Mouse (Mus musculus) hindbrain, embryonic 13.5 days (tissue): ENCODE results near the gene Apobec1. TPM values are rescaled to one million over a fixed set of nuclear protein-coding genes. Genes with fewer than 3 reads are reported as not detected.
"Not testable (repeated sequence)": the region's sequence is repeated elsewhere in the genome, so short reads cannot be mapped to it uniquely, and the experiment has no call there.

Experiments used
- ATAC-seq: fragments of 200-750 bp; cut with Nextera tagmentation; 2 replicates; pipeline ENCODE4 v1.8.0; 2017; ENCODE audit warnings: moderate TSS enrichment; ENCODE audit not compliant: low FRiP score
- H3K27ac ChIP-seq: fragments of 300-500 bp; sonication (generic); 2 replicates; pipeline ENCODE4 v1.5.1; 2015; ENCODE audit warnings: inconsistent platforms, mild to moderate bottlenecking, moderate library complexity
- H3K27me3 ChIP-seq: fragments of 300-500 bp; sonication (generic); 2 replicates; pipeline ENCODE4 v1.6.1; 2015; ENCODE audit warnings: mild to moderate bottlenecking, inconsistent platforms
- H3K36me3 ChIP-seq: fragments of 300-500 bp; sonication (generic); 2 replicates; pipeline ENCODE4 v1.6.1; 2015; ENCODE audit warnings: mild to moderate bottlenecking, inconsistent platforms
- H3K4me1 ChIP-seq: fragments of 300-500 bp; sonication (generic); replicated peaks from 2 replicates; pipeline ENCODE4 v1.6.1; 2015; ENCODE audit warnings: inconsistent platforms
- H3K4me2 ChIP-seq: fragments of 300-500 bp; sonication (generic); 2 replicates; pipeline ENCODE4 v1.6.1; 2015; ENCODE audit warnings: inconsistent platforms, mild to moderate bottlenecking, moderate library complexity
- H3K4me3 ChIP-seq: fragments of 300-500 bp; sonication (generic); 2 replicates; pipeline ENCODE4 v1.5.1; 2015; ENCODE audit warnings: mild to moderate bottlenecking, inconsistent platforms
- H3K9ac ChIP-seq: fragments of 300-500 bp; sonication (generic); 2 replicates; pipeline ENCODE4 v1.6.1; 2015; ENCODE audit warnings: mild to moderate bottlenecking, inconsistent platforms
- H3K9me3 ChIP-seq: fragments of 300-500 bp; sonication (generic); 2 replicates; pipeline ENCODE4 v1.6.1; 2016; ENCODE audit warnings: inconsistent platforms
- WGBS: fragments of 180-500 bp; shearing (Covaris S2); methylation state at CpG from one replicate; pipeline ENCODE4 v1.1.7; 2015; 5-methylcytosine and 5-hydroxymethylcytosine counted together
- polyA plus RNA-seq: library from polyadenylated mRNA; unstranded; fragments of >200 nt; fragmentation: Nextera tagmentation; extraction: Ambion mirVana; gene quantifications from 2 replicates; pipeline ENCODE4 v1.2.1, GENCODE M21; 2015

Gene Apobec1
- polyA plus RNA-seq, 1 experiment from 2014 or later, result 2.5 TPM

GRCm38 (mm10) chr6:122545948-122546347, 56.3 kb downstream of the Apobec1 start:
- no peak for ATAC-seq
- no peak overlapping the region for H3K4me3 ChIP-seq
- WGBS, result 86% methylated on average over 10 of the region's 10 CpGs
- H3K27ac ChIP-seq, result no peak overlapping the region
- no peaks in the 10 kb centered on the region for H3K9me3 ChIP-seq
- H3K9ac ChIP-seq, result no peak overlapping the region
- H3K36me3 ChIP-seq, result no peaks in the 10 kb centered on the region
- H3K27me3 ChIP-seq, result no peaks in the 10 kb centered on the region
- no peaks in the 10 kb centered on the region for H3K4me1 ChIP-seq
- H3K4me2 ChIP-seq, result no peak overlapping the region

GRCm38 (mm10) chr6:122545289-122545882, 56.9 kb downstream of the Apobec1 start:
- Histone ChIP-seq H3K9ac (no peak overlapping the region), H3K4me3 (no peak overlapping the region), H3K27ac (no peak overlapping the region), H3K4me1 (no peaks in the 10 kb centered on the region), H3K36me3 (no peaks in the 10 kb centered on the region), H3K4me2 (no peak overlapping the region), H3K27me3 (no peaks in the 10 kb centered on the region), H3K9me3 (no peaks in the 10 kb centered on the region)
- no peak for ATAC-seq
- 79% methylated on average over 9 of the region's 9 CpGs for WGBS

DNA sequence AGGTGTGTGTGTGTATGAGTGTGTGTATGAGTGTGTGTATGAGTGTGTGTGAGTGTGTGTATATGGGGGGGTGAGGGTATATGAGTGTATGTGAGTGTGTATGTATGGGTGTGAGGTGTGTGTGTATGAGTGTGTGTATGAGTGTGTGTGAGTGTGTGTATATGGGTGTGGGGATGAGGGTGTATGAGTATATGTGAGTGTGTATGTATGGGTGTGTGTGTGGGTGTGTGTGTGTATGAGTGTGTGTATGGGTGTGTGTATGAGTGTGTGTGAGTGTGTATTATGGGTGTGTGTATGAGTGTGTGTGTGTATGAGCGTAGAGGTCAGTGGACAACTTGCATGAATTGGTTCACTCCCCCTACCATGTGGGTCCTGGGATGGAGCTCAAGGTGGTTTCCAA, 57.6 kb downstream of the Apobec1 start:
- Histone ChIP-seq H3K4me3 (no peak overlapping the region), H3K27ac (no peak overlapping the region), H3K9ac (no peak overlapping the region), H3K36me3 (no peaks in the 10 kb centered on the region), H3K27me3 (no peaks in the 10 kb centered on the region), H3K4me1 (no peaks in the 10 kb centered on the region), H3K9me3 (no peaks in the 10 kb centered on the region), H3K4me2 (no peak overlapping the region)
- peak; percentile 54 for ATAC-seq
- WGBS, result 92% methylated on average over 1 of the region's 1 CpGs

DNA sequence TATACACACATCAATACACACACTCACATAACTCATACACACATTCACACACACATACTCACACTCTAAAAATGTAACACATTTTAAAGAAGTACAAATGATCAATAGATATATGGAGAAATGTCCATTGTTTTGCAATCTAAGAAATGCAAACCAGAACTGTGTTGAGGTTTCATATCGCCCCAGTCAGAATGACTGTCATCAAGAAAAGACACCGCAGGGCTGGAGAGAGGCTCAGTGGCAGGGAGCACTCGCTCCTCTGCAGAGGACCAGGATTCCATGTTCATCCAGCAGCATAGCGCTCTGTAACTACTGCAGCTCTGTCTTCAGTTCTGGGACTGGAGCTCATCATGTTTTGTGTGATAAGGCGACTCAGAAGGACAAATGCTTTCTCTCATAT, 58.7 kb downstream of the Apobec1 start:
- Histone ChIP-seq H3K4me1 (no peaks in the 10 kb centered on the region), H3K27ac (no peak overlapping the region), H3K9me3 (no peaks in the 10 kb centered on the region), H3K27me3 (no peaks in the 10 kb centered on the region), H3K4me3 (no peak overlapping the region), H3K4me2 (no peak overlapping the region), H3K36me3 (no peaks in the 10 kb centered on the region), H3K9ac (no peak overlapping the region)
- no peak for ATAC-seq
- 87% methylated on average over 5 of the region's 5 CpGs for WGBS

DNA sequence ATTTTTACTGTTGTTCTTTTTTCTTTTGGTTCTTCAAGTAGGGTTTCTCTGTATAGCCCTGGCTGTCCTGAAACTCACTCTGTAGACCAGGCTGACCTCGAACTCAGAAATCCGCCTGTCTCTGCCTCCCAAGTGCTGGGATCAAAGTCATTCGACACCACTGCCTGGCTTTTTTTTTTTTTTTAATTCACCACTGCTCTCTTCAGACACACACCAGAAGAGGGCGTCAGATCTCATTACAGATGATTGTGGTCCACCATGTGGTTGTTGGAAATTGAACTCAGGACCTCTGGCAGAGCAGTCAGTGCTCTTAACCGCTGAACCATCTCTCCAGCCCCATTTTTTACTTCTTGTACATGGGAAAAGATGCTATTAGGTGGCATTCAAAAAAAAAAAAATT, 59.8 kb downstream of the Apobec1 start:
- not testable (repeated sequence) for H3K9me3 ChIP-seq, H3K27me3 ChIP-seq, H3K9ac ChIP-seq, ATAC-seq, H3K4me2 ChIP-seq, H3K27ac ChIP-seq, H3K4me3 ChIP-seq, H3K36me3 ChIP-seq, H3K4me1 ChIP-seq
- whole genome bisulfite sequencing, result 80% methylated on average over 5 of the region's 5 CpGs

DNA sequence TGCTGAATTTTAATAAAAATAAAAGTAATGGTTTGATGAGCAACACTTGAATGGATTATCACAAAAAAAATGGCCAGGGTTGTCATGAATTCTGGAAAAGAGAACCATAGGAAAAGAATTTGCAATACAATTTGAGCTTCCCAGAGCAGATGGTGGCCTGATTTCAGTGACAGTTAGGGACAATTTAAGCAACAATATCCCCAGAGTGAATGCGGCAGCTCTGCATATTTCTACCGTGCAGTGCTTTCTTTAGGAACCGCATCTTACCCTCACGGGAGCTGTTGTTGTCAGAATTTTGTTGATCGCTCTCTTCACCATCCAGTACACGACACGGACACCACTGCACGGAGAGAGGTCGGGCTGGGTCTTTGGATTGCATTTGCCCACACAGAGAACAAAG, 62.7 kb downstream of the Apobec1 start:
- no peak for ATAC-seq
- WGBS, result 63% methylated on average over 9 of the region's 9 CpGs
- Histone ChIP-seq H3K4me3 (no peak overlapping the region), H3K27me3 (no peaks in the 10 kb centered on the region), H3K4me2 (no peak overlapping the region), H3K36me3 (no peaks in the 10 kb centered on the region), H3K4me1 (no peaks in the 10 kb centered on the region), H3K9me3 (0 out of 2 replicates have a peak, but pooled peaks cover 4% of the 10 kb centered on the region), H3K27ac (no peak overlapping the region), H3K9ac (no peak overlapping the region)

- no peak for ATAC-seq
These were observed 68.2 kb downstream of the Apobec1 start for GRCm38 (mm10) chr6:122534032-122534431.

GRCm38 (mm10) chr6:122532883-122533302, 69.4 kb downstream of the Apobec1 start:
- no peak overlapping the region for H3K4me3 ChIP-seq
- peak overlapping the region; percentile 37 for H3K4me2 ChIP-seq
- H3K27ac ChIP-seq, result no peak overlapping the region
- H3K9ac ChIP-seq, result no peak overlapping the region
- H3K36me3 ChIP-seq, result no peaks in the 10 kb centered on the region
- H3K4me1 ChIP-seq, result peaks cover 6% of the 10 kb centered on the region
- no peaks in the 10 kb centered on the region for H3K27me3 ChIP-seq
- H3K9me3 ChIP-seq, result no peaks in the 10 kb centered on the region
- ATAC-seq, result no peak
- WGBS, result 10% methylated on average over 4 of the region's 4 CpGs

More at GRCm38 (mm10) chr6:122534032-122534431, 68.2 kb downstream of the Apobec1 start:
- Histone ChIP-seq H3K9me3 (0 out of 2 replicates have a peak, but pooled peaks cover 4% of the 10 kb centered on the region), H3K36me3 (no peaks in the 10 kb centered on the region), H3K9ac (no peak overlapping the region), H3K4me2 (no peak overlapping the region), H3K4me1 (peaks cover 6% of the 10 kb centered on the region), H3K27me3 (no peaks in the 10 kb centered on the region), H3K4me3 (no peak overlapping the region), H3K27ac (no peak overlapping the region)
- 19% methylated on average over 3 of the region's 3 CpGs for WGBS

DNA sequence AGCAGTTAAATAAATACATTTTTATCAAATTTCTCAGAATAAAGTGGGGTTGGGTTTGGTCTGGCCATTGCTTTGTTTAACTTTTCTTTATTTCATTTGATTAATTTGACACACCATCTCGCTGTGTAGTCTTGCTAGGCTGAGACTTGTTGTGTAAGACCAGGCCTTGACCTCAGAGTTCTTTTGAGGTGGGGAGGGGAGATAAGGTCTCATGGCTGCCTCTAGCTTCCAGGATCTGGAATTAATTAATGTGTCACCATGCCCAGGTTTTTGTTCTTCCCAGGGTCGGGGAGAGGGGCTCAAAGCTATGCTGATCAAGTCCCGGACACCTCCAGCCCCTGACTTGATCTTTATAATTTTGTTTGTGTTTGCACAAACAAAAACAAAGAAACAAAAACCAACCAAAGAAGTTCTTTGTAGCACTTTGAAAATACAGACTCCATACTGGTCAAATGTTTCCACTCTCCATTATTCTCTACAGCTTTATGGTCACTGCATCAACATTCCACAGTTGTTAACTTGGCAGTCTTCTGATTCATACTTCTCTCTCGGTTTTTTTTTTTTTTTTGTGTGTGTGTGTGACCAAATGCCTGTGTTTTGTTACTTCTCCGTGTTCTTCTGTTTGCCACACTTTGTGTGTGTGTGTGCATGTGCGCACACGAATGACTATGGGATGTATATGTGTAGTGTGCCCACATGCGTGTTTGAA, 70.6 kb downstream of the Apobec1 start:
- 71% methylated on average over 8 of the region's 8 CpGs for WGBS
- ATAC-seq, result no peak
- Histone ChIP-seq H3K4me1 (peaks cover 6% of the 10 kb centered on the region), H3K27ac (no peak overlapping the region), H3K4me3 (no peak overlapping the region), H3K27me3 (no peaks in the 10 kb centered on the region), H3K9ac (no peak overlapping the region), H3K9me3 (no peaks in the 10 kb centered on the region), H3K36me3 (no peaks in the 10 kb centered on the region), H3K4me2 (no peak overlapping the region)

- 72% methylated on average over 11 of the region's 11 CpGs for WGBS
- Histone ChIP-seq H3K27ac (no peak overlapping the region), H3K36me3 (no peaks in the 10 kb centered on the region), H3K4me2 (no peak overlapping the region), H3K27me3 (no peaks in the 10 kb centered on the region), H3K4me1 (peaks cover 4% of the 10 kb centered on the region), H3K9ac (no peak overlapping the region), H3K4me3 (no peak overlapping the region), H3K9me3 (no peaks in the 10 kb centered on the region)
- ATAC-seq, result no peak
These were observed 74.1 kb downstream of the Apobec1 start for GRCm38 (mm10) chr6:122528136-122528535.

Other genes with a start within 250 kb of the Apobec1 start
- gene Rimklb, start 103.7 kb downstream of the Apobec1 start, polyA plus RNA-seq, result 102 and 103 TPM in 2 replicates
- gene Mfap5, start 96.6 kb downstream of the Apobec1 start, polyA plus RNA-seq, result 1.7 and 1.9 TPM in 2 replicates
- 0.71 and 1.1 TPM in 2 replicates for gene Aicda, start 48.6 kb downstream of the Apobec1 start, polyA plus RNA-seq
- 0.08 TPM in 1 of 2 replicates, not detected in the other for gene Gdf3, start 7.6 kb upstream of the Apobec1 start, polyA plus RNA-seq
- gene Dppa3, start 24.0 kb upstream of the Apobec1 start, polyA plus RNA-seq, result not detected in 2 replicates
- 0.21 and 0.22 TPM in 2 replicates for gene Nanog, start 105.0 kb upstream of the Apobec1 start, polyA plus RNA-seq
- 21.1 and 22.7 TPM in 2 replicates for gene Slc2a3, start 199.2 kb upstream of the Apobec1 start, polyA plus RNA-seq
- 6.0 and 6.2 TPM in 2 replicates for gene Foxj2, start 217.5 kb upstream of the Apobec1 start, polyA plus RNA-seq